Mouse (Mus musculus): ENCODE measurements at regions not wholly inside any gene's neighbourhood (a gene's known extent, or its start where the extent isn't known, plus 50 kb on each side); places are given as distances from the start of the nearest gene placed in this dataset.

- TF ChIP-seq TAL1 (IDR thresholded peaks at IDR 0.05; ENCODE audit: low read length): no peak
- no peak for TF ChIP-seq BHLHE40 (IDR thresholded peaks at IDR 0.05; ENCODE audit: borderline replicate concordance, low read depth, low read length)
These were observed 121.3 kb upstream of the BC052040 start for GRCm38 (mm10) chr2:115460028-115460881.

Data from MEL (cell line).